Mouse (Mus musculus) limb, embryonic 10.5 days (tissue): ENCODE measurements around the gene Tmc4. TPM values are rescaled to one million over a fixed set of nuclear protein-coding genes. Genes with fewer than 3 reads are reported as not detected.
"Not testable (repeated sequence)": the region's sequence is repeated elsewhere in the genome, so short reads cannot be mapped to it uniquely, and the experiment has no call there.

Experiments
- DNase-seq: peaks from one replicate; pipeline ENCODE4 v3.0.0-alpha.2; 2017; ENCODE audit warnings: low spot score
- H3K27ac ChIP-seq: fragments of 300-500 bp; sonication (generic); 2 replicates; pipeline ENCODE4 v1.5.1; 2016; ENCODE audit warnings: mild to moderate bottlenecking
- H3K27me3 ChIP-seq: fragments of 300-500 bp; sonication (generic); 2 replicates; pipeline ENCODE4 v1.6.1; 2016; ENCODE audit warnings: low read depth, mild to moderate bottlenecking; ENCODE audit not compliant: poor library complexity, severe bottlenecking
- H3K36me3 ChIP-seq: fragments of 300-500 bp; sonication (generic); 2 replicates; pipeline ENCODE4 v1.6.1; 2016; ENCODE audit warnings: mild to moderate bottlenecking, moderate library complexity
- H3K4me1 ChIP-seq: fragments of 300-500 bp; sonication (generic); 2 replicates; pipeline ENCODE4 v1.6.1; 2016
- H3K4me3 ChIP-seq: fragments of 300-500 bp; sonication (generic); 2 replicates; pipeline ENCODE4 v1.5.1; 2016; ENCODE audit warnings: mild to moderate bottlenecking, moderate library complexity
- H3K9me3 ChIP-seq: fragments of 300-500 bp; sonication (generic); replicated peaks from 2 replicates; pipeline ENCODE4 v1.6.1; 2016; ENCODE audit warnings: mild to moderate bottlenecking
- WGBS: fragments of 180-500 bp; shearing (Covaris S2); methylation state at CpG from one replicate; pipeline ENCODE4 v1.1.7; 2016; 5-methylcytosine and 5-hydroxymethylcytosine counted together
- polyA plus RNA-seq: library from polyadenylated mRNA; unstranded; fragments of >200 nt; fragmentation: Nextera tagmentation; extraction: Ambion mirVana; gene quantifications from 2 replicates; pipeline ENCODE4 v1.2.1, GENCODE M21; 2016

Gene Tmc4
- polyA plus RNA-seq, 1 experiment from 2014 or later, result 5.0 TPM

GRCm38 (mm10) chr7:3703879-3704441 lies 26.6 kb upstream of the Tmc4 start, which contains the start of gene Rps9:
Rps9 (plus strand) TSS chr7:3703993.
- H3K27me3 ChIP-seq, result no peaks in the 10 kb centered on the region
- peaks cover 71% of the 10 kb centered on the region for H3K36me3 ChIP-seq
- WGBS, result under 1% methylated on average over 42 of the region's 42 CpGs

GRCm38 (mm10) chr7:3703148-3703878 lies 26.0 kb upstream of the Tmc4 start:
- peaks cover 77% of the 10 kb centered on the region for H3K36me3 ChIP-seq
- peak overlapping the region; percentile 85 for H3K4me3 ChIP-seq
- no peaks in the 10 kb centered on the region for H3K9me3 ChIP-seq
- H3K4me1 ChIP-seq, result peaks cover 11% of the 10 kb centered on the region
- no peaks in the 10 kb centered on the region for H3K27me3 ChIP-seq
- peak overlapping the region; percentile 95 for H3K27ac ChIP-seq
- DNase-seq, result no peak
- 21% methylated on average over 6 of the region's 6 CpGs for WGBS

More at GRCm38 (mm10) chr7:3703879-3704441, 26.6 kb upstream of the Tmc4 start, which contains the start of gene Rps9:
- Histone ChIP-seq H3K4me1 (peaks cover 11% of the 10 kb centered on the region), H3K9me3 (no peaks in the 10 kb centered on the region), H3K4me3 (peak within 1 kb of the TSS; percentile 85), H3K27ac (peak within 1 kb of the TSS; percentile 95)
- peak; percentile 96 for DNase-seq

GRCm38 (mm10) chr7:3698471-3698870 lies 21.1 kb upstream of the Tmc4 start:
- Histone ChIP-seq H3K4me1 (peaks cover 6% of the 10 kb centered on the region; the same call in 1 of the 2 replicates), H3K9me3 (no peaks in the 10 kb centered on the region), H3K27me3 (no peaks in the 10 kb centered on the region), H3K4me3 (no peak overlapping the region), H3K27ac (no peak overlapping the region), H3K36me3 (peaks cover 65% of the 10 kb centered on the region)
- 95% methylated on average over 6 of the region's 6 CpGs for WGBS
- no peak for DNase-seq

- DNase-seq, H3K9me3 ChIP-seq, H3K27me3 ChIP-seq: not testable (repeated sequence)
- 9% methylated on average over 9 of the region's 9 CpGs for WGBS
- H3K4me3 ChIP-seq, result peak overlapping the region; percentile 80
- peaks cover 17% of the 10 kb centered on the region for H3K4me1 ChIP-seq
- peaks cover 59% of the 10 kb centered on the region for H3K36me3 ChIP-seq
- H3K27ac ChIP-seq, result peak overlapping the region; percentile 94
Observed at GRCm38 (mm10) chr7:3694949-3695305, 17.6 kb upstream of the Tmc4 start.

- peak; percentile 77 for DNase-seq
- peak overlapping the region; percentile 80 for H3K4me3 ChIP-seq
- peaks cover 55% of the 10 kb centered on the region for H3K36me3 ChIP-seq
- whole genome bisulfite sequencing, result under 1% methylated on average over 55 of the region's 55 CpGs
- peaks cover 17% of the 10 kb centered on the region for H3K4me1 ChIP-seq
- H3K27ac ChIP-seq, result peak overlapping the region; percentile 94
- H3K27me3 ChIP-seq, result no peaks in the 10 kb centered on the region
- no peaks in the 10 kb centered on the region for H3K9me3 ChIP-seq
Observed at GRCm38 (mm10) chr7:3694076-3694948, 17.0 kb upstream of the Tmc4 start.

- under 1% methylated on average over 18 of the region's 18 CpGs for WGBS
- Histone ChIP-seq H3K4me3 (peak overlapping the region; percentile 80), H3K27ac (peak overlapping the region; percentile 94)
Observed at GRCm38 (mm10) chr7:3693809-3694075, 16.4 kb upstream of the Tmc4 start.

GRCm38 (mm10) chr7:3692987-3693808 lies 15.8 kb upstream of the Tmc4 start, which contains the start of gene Mboat7:
Mboat7 (minus strand) TSS chr7:3693523.
- peak within 1 kb of the TSS; percentile 80 for H3K4me3 ChIP-seq
- peaks cover 51% of the 10 kb centered on the region for H3K36me3 ChIP-seq
- WGBS, result under 1% methylated on average over 55 of the region's 55 CpGs
- peaks cover 17% of the 10 kb centered on the region for H3K4me1 ChIP-seq
- peak; percentile 94 for DNase-seq
- H3K9me3 ChIP-seq, result no peaks in the 10 kb centered on the region
- no peaks in the 10 kb centered on the region for H3K27me3 ChIP-seq
- H3K27ac ChIP-seq, result peak within 1 kb of the TSS; percentile 94

More at GRCm38 (mm10) chr7:3693809-3694075, 16.4 kb upstream of the Tmc4 start:
- Histone ChIP-seq H3K4me1 (peaks cover 17% of the 10 kb centered on the region), H3K9me3 (no peaks in the 10 kb centered on the region), H3K36me3 (peaks cover 51% of the 10 kb centered on the region), H3K27me3 (no peaks in the 10 kb centered on the region)
- no peak for DNase-seq

GRCm38 (mm10) chr7:3692382-3692986 lies 15.1 kb upstream of the Tmc4 start, which contains the start of gene Tsen34:
Tsen34 (plus strand) TSS chr7:3692863.
- peaks cover 17% of the 10 kb centered on the region for H3K4me1 ChIP-seq
- peak within 1 kb of the TSS; percentile 80 for H3K4me3 ChIP-seq
- under 1% methylated on average over 49 of the region's 49 CpGs for WGBS
- DNase-seq, result no peak
- H3K27ac ChIP-seq, result peak within 1 kb of the TSS; percentile 94
- H3K9me3 ChIP-seq, result no peaks in the 10 kb centered on the region
- H3K27me3 ChIP-seq, result no peaks in the 10 kb centered on the region
- H3K36me3 ChIP-seq, result peaks cover 50% of the 10 kb centered on the region

GRCm38 (mm10) chr7:3691919-3692318 lies 14.6 kb upstream of the Tmc4 start:
- Histone ChIP-seq H3K27me3 (no peaks in the 10 kb centered on the region), H3K4me3 (peak overlapping the region; percentile 80), H3K4me1 (peaks cover 17% of the 10 kb centered on the region), H3K9me3 (no peaks in the 10 kb centered on the region), H3K36me3 (peaks cover 50% of the 10 kb centered on the region), H3K27ac (peak overlapping the region; percentile 94; the same call in 1 of the 2 replicates)
- 46% methylated on average over 3 of the region's 3 CpGs for WGBS
- no peak for DNase-seq

GRCm38 (mm10) chr7:3685400-3686187 lies 8.2 kb upstream of the Tmc4 start:
- DNase-seq, result no peak
- Histone ChIP-seq H3K27me3 (no peaks in the 10 kb centered on the region), H3K36me3 (peaks cover 70% of the 10 kb centered on the region), H3K9me3 (no peaks in the 10 kb centered on the region), H3K27ac (no peak overlapping the region), H3K4me3 (no peak overlapping the region), H3K4me1 (no peaks in the 10 kb centered on the region)
- 79% methylated on average over 31 of the region's 31 CpGs for WGBS

- no peaks in the 10 kb centered on the region for H3K9me3 ChIP-seq
- no peak for DNase-seq
- H3K4me1 ChIP-seq, result no peaks in the 10 kb centered on the region
- H3K36me3 ChIP-seq, result peaks cover 67% of the 10 kb centered on the region
- WGBS, result 94% methylated on average over 8 of the region's 8 CpGs
- no peak overlapping the region for H3K27ac ChIP-seq
- H3K4me3 ChIP-seq, result no peak overlapping the region
- no peaks in the 10 kb centered on the region for H3K27me3 ChIP-seq
Observed at GRCm38 (mm10) chr7:3684698-3685097, 7.3 kb upstream of the Tmc4 start.
